Mouse (Mus musculus) layer of hippocampus, postnatal 36 days (tissue): Measurements from ENCODE around the gene Pdcd7. TPM values are rescaled to one million over a fixed set of nuclear protein-coding genes. Genes with fewer than 3 reads are reported as not detected.

Experiments
- DNase-seq, 2 experiments: peaks; one replicate each; pipeline ENCODE4 v3.0.0; 2022
- total RNA-seq, 2 experiments: library from RNA; stranded (reverse); gene quantifications; 2 replicates each; pipeline ENCODE4 v1.2.3; 2021

The Pdcd7 gene
- total RNA-seq, 2 experiments from 2014 or later, result 29.1 to 30.9 TPM

DNA sequence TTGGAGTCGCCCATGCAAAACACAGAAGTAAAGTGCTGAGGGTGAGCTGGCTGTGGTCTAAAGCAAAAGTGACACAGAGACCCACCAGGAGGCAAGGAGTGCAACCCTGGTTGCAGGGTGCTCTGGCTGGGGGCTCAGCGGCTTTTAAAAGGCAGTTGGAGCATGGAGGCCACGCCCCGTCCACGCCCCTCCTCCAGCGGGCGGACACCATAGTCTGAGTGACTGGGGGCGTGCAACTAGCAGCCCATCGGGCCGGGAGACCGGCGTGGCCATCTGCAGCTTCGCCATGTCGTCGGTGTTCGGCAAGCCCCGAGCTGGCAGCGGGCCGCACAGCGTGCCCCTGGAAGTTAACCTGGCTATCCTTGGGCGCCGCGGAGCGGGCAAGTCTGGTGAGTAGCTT lies 52.4 kb downstream of the Pdcd7 start, which contains the start of gene Rasl12:
Gene Rasl12 (plus strand): TSS at position 228 of the 400 bp plus-strand sequence.
- peak; percentile 38 to 52 for DNase-seq

DNA sequence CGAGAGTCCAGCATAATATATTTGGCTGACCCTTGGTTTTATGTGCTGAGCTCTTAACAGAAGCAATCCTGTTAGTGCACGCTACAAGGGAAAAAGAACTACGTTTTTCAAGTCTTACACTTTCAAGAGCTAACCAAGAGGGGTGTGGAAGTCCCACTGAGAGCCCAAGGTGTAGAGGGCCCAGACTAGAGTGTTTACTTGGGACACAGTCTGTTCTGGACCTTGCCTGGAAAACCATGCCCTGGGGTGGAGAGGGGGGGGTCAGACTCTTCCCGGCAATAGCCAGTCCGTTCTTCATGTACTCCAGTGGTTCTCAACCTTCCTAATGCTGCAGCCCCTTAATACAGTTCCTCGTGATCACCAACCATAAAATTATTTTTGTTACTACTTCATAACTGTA lies 54.0 kb downstream of the Pdcd7 start:
- no peak for DNase-seq

DNA sequence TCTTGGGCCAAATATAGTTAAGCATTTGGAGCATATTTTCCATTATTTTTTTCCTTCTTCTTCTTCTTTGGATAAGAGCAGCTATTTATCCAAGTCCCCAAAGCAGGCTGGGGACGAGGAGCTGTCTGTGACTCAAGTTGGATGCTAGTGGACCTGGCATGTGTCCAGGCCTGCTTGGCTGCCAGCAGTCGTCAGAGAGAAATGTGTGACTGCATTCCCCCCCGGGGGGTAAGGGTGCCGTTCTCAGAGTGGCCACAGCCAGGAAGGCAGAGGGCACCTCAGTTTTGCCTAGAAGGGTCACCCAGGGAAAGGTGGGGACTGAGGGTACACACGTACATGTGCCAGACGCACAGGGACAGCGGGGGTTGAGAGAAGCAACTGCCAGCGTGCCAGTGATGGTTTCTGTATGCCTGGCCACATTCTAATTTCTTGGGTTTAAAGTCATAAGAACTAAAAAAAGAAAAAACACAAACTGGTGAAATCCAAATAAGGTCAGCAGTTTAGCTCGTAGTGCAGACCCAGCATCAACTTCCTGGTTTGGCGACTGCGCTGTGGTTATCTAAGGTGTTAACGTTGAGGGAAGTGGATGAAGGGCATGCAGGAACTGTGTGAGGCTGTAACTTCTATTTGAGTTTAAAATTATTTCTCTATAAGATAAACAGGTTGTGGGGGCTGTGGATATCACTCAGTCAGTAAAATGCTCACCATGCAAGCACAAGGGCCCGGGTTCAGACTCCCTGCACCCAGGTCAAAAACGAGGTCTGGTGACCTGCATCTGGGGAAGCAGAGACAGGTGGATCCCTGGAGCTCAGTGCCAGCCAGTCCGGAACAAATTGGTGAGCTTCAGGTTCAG lies 58.7 kb downstream of the Pdcd7 start:
- DNase-seq, result peak; percentile 62 to 73

DNA sequence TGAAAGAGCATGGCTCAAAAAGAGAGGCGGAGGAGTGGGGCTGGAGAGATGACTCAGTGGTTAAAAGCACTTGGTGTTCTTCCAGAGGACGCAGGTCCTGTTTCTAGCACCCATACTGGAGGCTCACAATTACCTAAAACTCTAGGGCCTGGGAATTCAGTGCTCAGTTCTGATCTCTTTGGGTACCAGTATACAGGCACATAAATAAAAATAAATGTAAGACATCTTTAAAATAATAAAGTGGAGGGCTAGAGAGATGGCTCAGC lies 59.2 kb downstream of the Pdcd7 start:
- DNase-seq, result no peak

DNA sequence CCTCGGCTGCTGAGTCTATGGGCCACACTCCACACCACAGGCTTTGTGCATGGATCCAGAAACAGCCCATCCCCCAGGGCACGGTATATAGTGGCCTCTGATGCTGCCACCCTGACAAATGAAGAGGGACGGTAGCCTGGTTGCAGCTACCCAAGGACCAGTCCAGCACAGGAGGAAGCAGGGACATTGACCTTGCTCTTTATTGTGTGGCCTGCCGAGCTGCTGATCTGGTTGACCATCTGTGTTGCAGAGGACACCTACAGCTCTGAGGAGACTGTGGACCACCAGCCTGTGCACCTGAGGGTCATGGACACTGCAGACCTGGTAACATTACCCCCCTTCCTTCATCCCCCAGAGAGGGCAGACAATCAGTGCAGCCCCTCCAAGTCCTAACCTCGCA lies 61.4 kb downstream of the Pdcd7 start:
- no peak for DNase-seq

DNA sequence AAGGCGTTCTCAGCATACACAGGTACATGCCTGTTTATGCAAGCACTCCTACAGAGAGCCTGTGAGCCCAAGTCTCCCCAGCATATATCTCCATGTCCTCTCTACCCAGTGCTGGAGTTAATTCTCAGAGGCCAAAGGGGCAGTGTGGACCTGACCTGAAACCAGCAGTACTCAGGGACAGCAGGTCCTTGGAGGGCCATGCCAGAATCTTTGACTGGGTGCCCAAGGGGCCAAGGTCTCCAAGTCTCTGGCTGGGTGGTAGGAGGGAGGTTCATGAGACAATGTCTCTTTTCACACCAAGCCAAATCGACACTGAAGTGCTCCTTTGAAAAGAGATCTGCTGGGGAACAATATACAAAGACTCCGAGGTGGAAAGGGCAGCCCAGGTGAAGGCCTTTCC lies 62.0 kb downstream of the Pdcd7 start:
- no peak for DNase-seq

DNA sequence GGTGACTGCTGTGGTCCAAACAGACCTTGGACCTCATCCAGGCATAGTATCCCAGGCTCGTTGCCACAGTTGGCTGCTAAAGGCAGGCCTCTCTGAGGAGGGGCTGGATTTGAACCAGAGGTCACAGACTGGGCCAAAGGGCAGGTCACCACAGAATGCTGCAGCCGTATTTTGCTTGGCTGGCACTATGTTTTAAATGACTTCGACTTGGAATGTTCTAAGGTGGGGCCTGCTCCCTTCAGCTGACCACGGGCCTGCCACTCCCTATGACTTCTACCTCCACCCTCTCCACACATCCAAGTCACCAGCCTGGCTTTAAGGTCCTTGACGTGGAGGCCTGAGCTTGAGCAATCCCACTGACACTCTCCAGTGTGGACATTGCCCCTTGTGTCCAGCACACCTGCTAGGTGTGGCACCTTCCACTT lies 63.0 kb downstream of the Pdcd7 start:
- DNase-seq, result no peak

Other genes starting within 250 kb of the Pdcd7 start
- 10 to 100 TPM; 33.2 to 36.4 TPM for gene Igdcc4, start 244.6 kb upstream of the Pdcd7 start, total RNA-seq
- gene Igdcc3, start 204.9 kb upstream of the Pdcd7 start, total RNA-seq, result 1 to 10 TPM; 3.1 to 4.4 TPM
- 1 to 10 TPM; 4.6 to 4.9 TPM for gene Parp16, start 150.8 kb upstream of the Pdcd7 start, total RNA-seq
- not detected for gene Cilp, start 80.9 kb upstream of the Pdcd7 start, total RNA-seq
- 10 to 100 TPM; 31.8 to 32.2 TPM for gene Clpx, start 51.8 kb upstream of the Pdcd7 start, total RNA-seq
- 1 to 10 TPM; 3.5 to 4.9 TPM for gene Ubap1l, start 14.9 kb downstream of the Pdcd7 start, total RNA-seq
- under 1 TPM; 0.22 to 0.25 TPM for gene Kbtbd13, start 45.5 kb downstream of the Pdcd7 start, total RNA-seq
- gene Rasl12, start 52.4 kb downstream of the Pdcd7 start, total RNA-seq, result 1 to 10 TPM; 3.3 to 3.7 TPM
- gene Slc51b, start 76.9 kb downstream of the Pdcd7 start, total RNA-seq, result not detected
- gene Mtfmt, start 89.7 kb downstream of the Pdcd7 start, total RNA-seq, result 10 to 100 TPM; 17.9 to 20.2 TPM
- 10 to 100 TPM; 29.2 to 34.3 TPM for gene Spg21, start 114.8 kb downstream of the Pdcd7 start, total RNA-seq
- 1 to 10 TPM; 2.9 to 3.5 TPM for gene Ankdd1a, start 174.1 kb downstream of the Pdcd7 start, total RNA-seq
- gene Plekho2, start 233.9 kb downstream of the Pdcd7 start, total RNA-seq, result 10 to 100 TPM in 1 of 2 experiments, 1 to 10 TPM in 1; 9.8 to 10.9 TPM
- gene Pif1, start 241.1 kb downstream of the Pdcd7 start, total RNA-seq, result under 1 TPM; 0.12 to 0.25 TPM